Mouse (Mus musculus): ENCODE results near the gene Ccdc71.

GRCm38 (mm10) chr9:108506901-108507300 is 46.6 kb downstream of the Ccdc71 start:
- TF ChIP-seq CTCF (IDR thresholded peaks at IDR 0.05; ENCODE audit: insufficient read depth, low read length) (no peak), POLR2A (IDR thresholded peaks at IDR 0.05; ENCODE audit: borderline replicate concordance, extremely low read depth, low read depth, low read length) (no peak)
